Mouse (Mus musculus): ENCODE data around the gene Rfx7. TPM values are rescaled to one million over a fixed set of nuclear protein-coding genes. Genes with fewer than 3 reads are reported as not detected.

The Rfx7 gene
- polyA plus RNA-seq, 1 experiment = 21.2 TPM

DNA sequence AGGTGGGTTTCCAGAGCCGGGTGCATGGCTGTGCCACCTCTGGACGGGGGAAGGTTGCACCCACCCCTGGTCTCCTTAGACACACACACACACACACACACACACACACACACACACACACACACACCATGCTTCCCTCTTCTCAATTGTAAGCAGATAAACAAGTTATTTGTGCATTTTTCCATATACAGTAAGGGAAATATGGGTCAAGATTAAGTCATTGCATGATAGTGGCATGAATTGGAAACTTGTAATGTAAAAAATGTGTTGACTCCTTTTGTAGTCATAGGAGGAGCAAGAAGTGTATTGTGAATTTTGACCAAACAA lies 1.0 kb downstream of the Rfx7 start:
- H3K27me3 ChIP-seq (ENCODE audit: control insufficient read depth, insufficient read depth, low read length) = no peaks in the 10 kb centered on the region
- TF ChIP-seq CTCF (IDR thresholded peaks at IDR 0.05; ENCODE audit: borderline replicate concordance, control insufficient read depth, extremely low read depth, insufficient read depth, low read length, poor library complexity) = no peak
- no peak for TF ChIP-seq POLR2A (IDR thresholded peaks at IDR 0.05; ENCODE audit: control insufficient read depth, extremely low read depth, insufficient read depth, low read length, poor library complexity)
- no peaks in the 10 kb centered on the region for H3K36me3 ChIP-seq (ENCODE audit: control insufficient read depth, insufficient read depth, low read length)
- peaks cover 10% of the 10 kb centered on the region for H3K4me1 ChIP-seq (replicated peaks; ENCODE audit: control insufficient read depth, insufficient read depth, low read length)
- 0% methylated on average over 2 of the region's 2 CpGs for WGBS
- peak overlapping the region; percentile 99 for H3K4me3 ChIP-seq (ENCODE audit: control insufficient read depth, insufficient read depth, low read length)
- no peak for DNase-seq
- H3K27ac ChIP-seq (ENCODE audit: control insufficient read depth, insufficient read depth, low read length) = peak overlapping the region; percentile 88

GRCm38 (mm10) chr9:72534985-72535384 lies 2.9 kb downstream of the Rfx7 start:
- WGBS = 37% methylated on average over 2 of the region's 2 CpGs
- no peak overlapping the region for H3K4me3 ChIP-seq (ENCODE audit: control insufficient read depth, insufficient read depth, low read length)

GRCm38 (mm10) chr9:72535394-72535793 lies 3.4 kb downstream of the Rfx7 start:
- WGBS = 69% methylated on average over 3 of the region's 3 CpGs
- DNase-seq = no peak
- TF ChIP-seq CTCF (IDR thresholded peaks at IDR 0.05; ENCODE audit: borderline replicate concordance, control insufficient read depth, extremely low read depth, insufficient read depth, low read length, poor library complexity) = no peak
- TF ChIP-seq POLR2A (IDR thresholded peaks at IDR 0.05; ENCODE audit: control insufficient read depth, extremely low read depth, insufficient read depth, low read length, poor library complexity) = no peak
- Histone ChIP-seq H3K27me3 (ENCODE audit: control insufficient read depth, insufficient read depth, low read length) (no peaks in the 10 kb centered on the region), H3K4me1 (replicated peaks; ENCODE audit: control insufficient read depth, insufficient read depth, low read length) (peaks cover 10% of the 10 kb centered on the region), H3K27ac (ENCODE audit: control insufficient read depth, insufficient read depth, low read length) (no peak overlapping the region), H3K36me3 (ENCODE audit: control insufficient read depth, insufficient read depth, low read length) (no peaks in the 10 kb centered on the region), H3K4me3 (ENCODE audit: control insufficient read depth, insufficient read depth, low read length) (no peak overlapping the region)

More at GRCm38 (mm10) chr9:72534985-72535384, 2.9 kb downstream of the Rfx7 start:
- Histone ChIP-seq H3K36me3 (ENCODE audit: control insufficient read depth, insufficient read depth, low read length) (no peaks in the 10 kb centered on the region), H3K27ac (ENCODE audit: control insufficient read depth, insufficient read depth, low read length) (no peak overlapping the region), H3K27me3 (ENCODE audit: control insufficient read depth, insufficient read depth, low read length) (no peaks in the 10 kb centered on the region), H3K4me1 (replicated peaks; ENCODE audit: control insufficient read depth, insufficient read depth, low read length) (peaks cover 10% of the 10 kb centered on the region)
- no peak for DNase-seq
- TF ChIP-seq POLR2A (IDR thresholded peaks at IDR 0.05; ENCODE audit: control insufficient read depth, extremely low read depth, insufficient read depth, low read length, poor library complexity) (no peak), CTCF (IDR thresholded peaks at IDR 0.05; ENCODE audit: borderline replicate concordance, control insufficient read depth, extremely low read depth, insufficient read depth, low read length, poor library complexity) (no peak)

DNA sequence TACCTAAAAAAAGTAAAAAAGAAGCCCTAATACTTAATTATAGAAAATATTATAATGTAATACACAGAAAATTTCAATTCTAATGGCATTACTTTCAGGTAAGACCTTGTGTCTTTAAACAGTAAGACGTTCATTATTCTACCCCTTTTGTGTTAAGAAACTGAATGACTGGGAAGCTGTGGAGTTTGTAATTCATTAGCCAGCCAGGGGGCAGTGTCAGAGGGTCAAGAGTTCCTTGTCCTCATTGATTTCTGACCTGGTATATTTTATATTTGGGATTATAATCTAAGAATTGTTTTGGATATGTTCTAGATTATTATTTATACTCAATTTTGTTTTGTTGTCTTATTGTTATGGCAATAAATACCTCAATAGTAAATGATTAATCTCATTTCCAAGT lies 5.0 kb downstream of the Rfx7 start:
- 78% methylated on average over 1 of the region's 1 CpGs for WGBS
- TF ChIP-seq POLR2A (IDR thresholded peaks at IDR 0.05; ENCODE audit: control insufficient read depth, extremely low read depth, insufficient read depth, low read length, poor library complexity) (no peak), CTCF (IDR thresholded peaks at IDR 0.05; ENCODE audit: borderline replicate concordance, control insufficient read depth, extremely low read depth, insufficient read depth, low read length, poor library complexity) (no peak)
- no peak overlapping the region for H3K27ac ChIP-seq (ENCODE audit: control insufficient read depth, insufficient read depth, low read length)
- H3K4me1 ChIP-seq (replicated peaks; ENCODE audit: control insufficient read depth, insufficient read depth, low read length) = no peaks in the 10 kb centered on the region; the same call in 1 of the 2 replicates
- no peak for DNase-seq
- no peaks in the 10 kb centered on the region for H3K27me3 ChIP-seq (ENCODE audit: control insufficient read depth, insufficient read depth, low read length)
- no peaks in the 10 kb centered on the region for H3K36me3 ChIP-seq (ENCODE audit: control insufficient read depth, insufficient read depth, low read length)
- H3K4me3 ChIP-seq (ENCODE audit: control insufficient read depth, insufficient read depth, low read length) = no peak overlapping the region

GRCm38 (mm10) chr9:72543590-72543989 lies 11.6 kb downstream of the Rfx7 start:
- Histone ChIP-seq H3K27ac (ENCODE audit: control insufficient read depth, insufficient read depth, low read length) (no peak overlapping the region), H3K4me1 (replicated peaks; ENCODE audit: control insufficient read depth, insufficient read depth, low read length) (no peaks in the 10 kb centered on the region), H3K4me3 (ENCODE audit: control insufficient read depth, insufficient read depth, low read length) (no peak overlapping the region), H3K36me3 (ENCODE audit: control insufficient read depth, insufficient read depth, low read length) (peaks cover 4% of the 10 kb centered on the region; the same call in 1 of the 2 replicates), H3K27me3 (ENCODE audit: control insufficient read depth, insufficient read depth, low read length) (no peaks in the 10 kb centered on the region)
- no peak for DNase-seq
- TF ChIP-seq CTCF (IDR thresholded peaks at IDR 0.05; ENCODE audit: borderline replicate concordance, control insufficient read depth, extremely low read depth, insufficient read depth, low read length, poor library complexity) = no peak
- no peak for TF ChIP-seq POLR2A (IDR thresholded peaks at IDR 0.05; ENCODE audit: control insufficient read depth, extremely low read depth, insufficient read depth, low read length, poor library complexity)

DNA sequence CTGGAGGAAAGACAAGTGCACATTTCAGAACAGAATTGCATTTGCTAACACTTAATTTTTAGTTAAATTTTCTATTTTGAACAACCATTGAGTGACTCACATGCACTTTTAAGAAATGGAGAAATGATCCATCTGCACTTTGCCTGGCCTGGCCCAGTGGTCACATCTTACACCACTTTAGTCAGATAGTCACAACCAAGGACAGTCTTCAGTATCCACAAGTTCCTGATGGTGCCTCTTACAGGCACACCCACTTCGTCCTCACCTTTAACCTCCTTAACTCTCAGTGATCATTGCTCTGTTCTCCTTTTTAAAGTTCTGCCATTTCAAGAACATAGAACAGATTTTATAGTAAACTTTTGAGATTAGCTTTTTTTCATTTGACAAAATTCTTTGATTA lies 26.7 kb downstream of the Rfx7 start:
- no peak overlapping the region for H3K4me3 ChIP-seq (ENCODE audit: control insufficient read depth, insufficient read depth, low read length)
- no peaks in the 10 kb centered on the region for H3K4me1 ChIP-seq (replicated peaks; ENCODE audit: control insufficient read depth, insufficient read depth, low read length)
- no peak overlapping the region for H3K27ac ChIP-seq (ENCODE audit: control insufficient read depth, insufficient read depth, low read length)
- no peaks in the 10 kb centered on the region for H3K27me3 ChIP-seq (ENCODE audit: control insufficient read depth, insufficient read depth, low read length)
- peaks cover 3% of the 10 kb centered on the region; the same call in 1 of the 2 replicates for H3K36me3 ChIP-seq (ENCODE audit: control insufficient read depth, insufficient read depth, low read length)
- no peak for TF ChIP-seq CTCF (IDR thresholded peaks at IDR 0.05; ENCODE audit: borderline replicate concordance, control insufficient read depth, extremely low read depth, insufficient read depth, low read length, poor library complexity)
- TF ChIP-seq POLR2A (IDR thresholded peaks at IDR 0.05; ENCODE audit: control insufficient read depth, extremely low read depth, insufficient read depth, low read length, poor library complexity) = no peak
- 89% methylated on average over 1 of the region's 1 CpGs for WGBS
- no peak for DNase-seq

GRCm38 (mm10) chr9:72560316-72560715 lies 28.3 kb downstream of the Rfx7 start:
- Histone ChIP-seq H3K4me1 (replicated peaks; ENCODE audit: control insufficient read depth, insufficient read depth, low read length) (no peaks in the 10 kb centered on the region), H3K27me3 (ENCODE audit: control insufficient read depth, insufficient read depth, low read length) (no peaks in the 10 kb centered on the region), H3K4me3 (ENCODE audit: control insufficient read depth, insufficient read depth, low read length) (no peak overlapping the region), H3K27ac (ENCODE audit: control insufficient read depth, insufficient read depth, low read length) (no peak overlapping the region), H3K36me3 (ENCODE audit: control insufficient read depth, insufficient read depth, low read length) (peaks cover 3% of the 10 kb centered on the region; the same call in 1 of the 2 replicates)
- DNase-seq = no peak
- WGBS = 98% methylated on average over 2 of the region's 2 CpGs
- TF ChIP-seq POLR2A (IDR thresholded peaks at IDR 0.05; ENCODE audit: control insufficient read depth, extremely low read depth, insufficient read depth, low read length, poor library complexity) = no peak
- no peak for TF ChIP-seq CTCF (IDR thresholded peaks at IDR 0.05; ENCODE audit: borderline replicate concordance, control insufficient read depth, extremely low read depth, insufficient read depth, low read length, poor library complexity)

Data from thymus, adult 2 months (tissue).